Mouse (Mus musculus): ENCODE measurements at regions not wholly inside any gene's neighbourhood (a gene's known extent, or its start where the extent isn't known, plus 50 kb on each side); places are given as distances from the start of the nearest gene placed in this dataset.

- TF ChIP-seq POLR2A (IDR thresholded peaks at IDR 0.05; ENCODE audit: insufficient read length, low read depth) (no peak), USF1 (IDR thresholded peaks at IDR 0.05; ENCODE audit: low read depth) (no peak)
Observed at GRCm38 (mm10) chr3:38229051-38229450, 255.6 kb downstream of the Ankrd50 start.

Data from myocyte (in vitro differentiated cells).